Mouse (Mus musculus) hindbrain, embryonic 11.5 days (tissue): ENCODE data around the gene Gm3173. TPM values are rescaled to one million over a fixed set of nuclear protein-coding genes. Genes with fewer than 3 reads are reported as not detected.
A peak's percentile ranks its signal among the peaks of the same experiment; 100 is the strongest.
"Not testable (repeated sequence)": the region's sequence is repeated elsewhere in the genome, so short reads cannot be mapped to it uniquely, and the experiment has no call there.

ENCODE experiments used
- ATAC-seq: fragments of 200-750 bp; cut with Nextera tagmentation; 2 replicates; pipeline ENCODE4 v1.8.0; 2017; ENCODE audit warnings: mild to moderate bottlenecking, moderate TSS enrichment, moderate library complexity; ENCODE audit not compliant: low FRiP score
- DNase-seq: peaks from one replicate; pipeline ENCODE4 v3.0.0-alpha.2; 2015; ENCODE audit warnings: low spot score
- H3K27ac ChIP-seq: fragments of 300-500 bp; sonication (generic); 2 replicates; pipeline ENCODE4 v1.5.1; 2014; ENCODE audit warnings: mild to moderate bottlenecking, low read depth, low read length
- H3K27me3 ChIP-seq: fragments of 300-500 bp; sonication (generic); 2 replicates; pipeline ENCODE4 v1.6.1; 2014; ENCODE audit warnings: mild to moderate bottlenecking, low read length, moderate library complexity, mixed read lengths; ENCODE audit not compliant: control insufficient read depth, insufficient read depth
- H3K36me3 ChIP-seq: fragments of 300-500 bp; sonication (generic); 2 replicates; pipeline ENCODE4 v1.6.1; 2014; ENCODE audit warnings: mild to moderate bottlenecking, low read length, moderate library complexity, mixed read lengths; ENCODE audit not compliant: control insufficient read depth, insufficient read depth
- H3K4me1 ChIP-seq: fragments of 300-500 bp; sonication (generic); replicated peaks from 2 replicates; pipeline ENCODE4 v1.6.1; 2014; ENCODE audit warnings: low read length, mixed read lengths; ENCODE audit not compliant: control insufficient read depth, insufficient read depth
- H3K4me2 ChIP-seq: fragments of 300-500 bp; sonication (generic); replicated peaks from 2 replicates; pipeline ENCODE4 v1.6.1; 2014; ENCODE audit warnings: mild to moderate bottlenecking, low read depth, low read length
- H3K4me3 ChIP-seq: fragments of 300-500 bp; sonication (generic); 2 replicates; pipeline ENCODE4 v1.5.1; 2014; ENCODE audit warnings: low read depth, low read length
- H3K9ac ChIP-seq: fragments of 300-500 bp; sonication (generic); 2 replicates; pipeline ENCODE4 v1.6.1; 2014; ENCODE audit warnings: low read depth, low read length
- H3K9me3 ChIP-seq: fragments of 300-500 bp; sonication (generic); 2 replicates; pipeline ENCODE4 v1.6.1; 2016; ENCODE audit warnings: low read length; ENCODE audit not compliant: control insufficient read depth
- WGBS: fragments of 180-500 bp; shearing (Covaris S2); extraction: QIAGEN DNeasy Blood & Tissue Kit; methylation state at CpG from one replicate; pipeline ENCODE4 v1.1.7; 2014; 5-methylcytosine and 5-hydroxymethylcytosine counted together
- polyA plus RNA-seq: library from polyadenylated mRNA; unstranded; fragments of >200 nt; fragmentation: Nextera tagmentation; extraction: Ambion mirVana; gene quantifications from 2 replicates; pipeline ENCODE4 v1.2.1, GENCODE M21; 2014

The Gm3173 gene
- polyA plus RNA-seq, 1 experiment from 2014 or later = not detected

- Histone ChIP-seq H3K4me2 (peak within 1 kb of the TSS; percentile 49), H3K9ac (peak within 1 kb of the TSS; percentile 19; the same call in 1 of the 2 replicates), H3K4me3 (peak within 1 kb of the TSS; percentile 35)
- not testable (repeated sequence) for H3K27me3 ChIP-seq, H3K9me3 ChIP-seq, H3K4me1 ChIP-seq, H3K36me3 ChIP-seq, H3K27ac ChIP-seq, ATAC-seq
- WGBS = 3% methylated on average over 20 of the region's 59 CpGs
- DNase-seq = peak; percentile 43
These were observed 15.6 kb upstream of the Gm3173 start, which contains the start of gene Gm3164 for GRCm38 (mm10) chr14:4414965-4415835. Gene Gm3164, plus strand, starts transcription at chr14:4415448.

GRCm38 (mm10) chr14:4481445-4481844 lies 50.7 kb downstream of the Gm3173 start, which contains the start of gene Gm3182:
Gene Gm3182, plus strand, starts transcription at chr14:4481745.
- not testable (repeated sequence) for ATAC-seq, H3K36me3 ChIP-seq, H3K9ac ChIP-seq, H3K4me3 ChIP-seq, H3K27me3 ChIP-seq, H3K27ac ChIP-seq, H3K9me3 ChIP-seq, DNase-seq, H3K4me2 ChIP-seq, H3K4me1 ChIP-seq
- WGBS = no CpG with 5 or more reads among the region's 2 CpGs

GRCm38 (mm10) chr14:4499425-4499824 lies 68.6 kb downstream of the Gm3173 start:
- Histone ChIP-seq H3K4me2 (peak overlapping the region; percentile 32), H3K4me3 (peak overlapping the region; percentile 25)
- ATAC-seq, H3K9me3 ChIP-seq, H3K27me3 ChIP-seq, H3K4me1 ChIP-seq, H3K27ac ChIP-seq, H3K9ac ChIP-seq, H3K36me3 ChIP-seq: not testable (repeated sequence)
- DNase-seq = peak; percentile 4
- 3% methylated on average over 14 of the region's 25 CpGs for WGBS

GRCm38 (mm10) chr14:4555105-4555504 lies 124.3 kb downstream of the Gm3173 start, which contains the start of gene Gm3047:
Gene Gm3047, plus strand, starts transcription at chr14:4555405.
- H3K4me1 ChIP-seq, H3K9me3 ChIP-seq, ATAC-seq, H3K27me3 ChIP-seq, H3K4me3 ChIP-seq, H3K4me2 ChIP-seq, H3K36me3 ChIP-seq, DNase-seq, H3K9ac ChIP-seq, H3K27ac ChIP-seq: not testable (repeated sequence)
- no CpG with 5 or more reads among the region's 2 CpGs for WGBS

Other genes starting within 250 kb of the Gm3173 start
- 1.5 and 1.7 TPM in 2 replicates for gene Gm2974, start 248.4 kb upstream of the Gm3173 start, polyA plus RNA-seq
- gene Gm3138, start 181.4 kb upstream of the Gm3173 start, polyA plus RNA-seq = not detected in 2 replicates
- not detected in 2 replicates for gene Gm3149, start 113.7 kb upstream of the Gm3173 start, polyA plus RNA-seq
- 0.69 and 0.81 TPM in 2 replicates for gene 2610042L04Rik, start 96.2 kb upstream of the Gm3173 start, polyA plus RNA-seq
- 0.09 TPM in 1 of 2 replicates, not detected in the other for gene Gm3159, start 33.5 kb upstream of the Gm3173 start, polyA plus RNA-seq
- 0.73 and 1.3 TPM in 2 replicates for gene Gm3164, start 15.5 kb upstream of the Gm3173 start, polyA plus RNA-seq
- not detected in 2 replicates for gene Gm3182, start 50.8 kb downstream of the Gm3173 start, polyA plus RNA-seq
- gene Gm3047, start 124.4 kb downstream of the Gm3173 start, polyA plus RNA-seq = not detected in 2 replicates
- not detected in 2 replicates for gene Gm8159, start 201.4 kb downstream of the Gm3173 start, polyA plus RNA-seq
- 0.45 TPM in 1 of 2 replicates, not detected in the other for gene Gm3239, start 233.2 kb downstream of the Gm3173 start, polyA plus RNA-seq